Mouse (Mus musculus) adrenal gland, adult 18-20 months (tissue): ENCODE results near the gene Mfap4. TPM values are rescaled to one million over a fixed set of nuclear protein-coding genes. Genes with fewer than 3 reads are reported as not detected.

ENCODE experiments used
- DNase-seq, 2 experiments: peaks; one replicate each; pipeline ENCODE4 v3.0.0; 2021 to 2022; ENCODE audit warnings: low spot score in 2 of 2
- long read RNA-seq, 2 experiments: library from polyadenylated mRNA; stranded (forward); transcript quantifications; one replicate each; pipeline ENCODE4 v2.0.0; 2021
- total RNA-seq, 2 experiments: library from RNA; stranded (reverse); gene quantifications; 1 replicate in 1 of 2; 2 replicates in 1 of 2; pipeline ENCODE4 v1.2.3; 2021

Gene Mfap4
- total RNA-seq = 1 to 10 TPM; 4.8 to 5.6 TPM
- long read RNA-seq, experiment 1 = 0 reads
- long read RNA-seq, experiment 2, partial matches to known transcripts = 0 of 2 reads
- long read RNA-seq, experiment 2, other reads (novel, unspliced or antisense) = 0 of 2 reads

DNA sequence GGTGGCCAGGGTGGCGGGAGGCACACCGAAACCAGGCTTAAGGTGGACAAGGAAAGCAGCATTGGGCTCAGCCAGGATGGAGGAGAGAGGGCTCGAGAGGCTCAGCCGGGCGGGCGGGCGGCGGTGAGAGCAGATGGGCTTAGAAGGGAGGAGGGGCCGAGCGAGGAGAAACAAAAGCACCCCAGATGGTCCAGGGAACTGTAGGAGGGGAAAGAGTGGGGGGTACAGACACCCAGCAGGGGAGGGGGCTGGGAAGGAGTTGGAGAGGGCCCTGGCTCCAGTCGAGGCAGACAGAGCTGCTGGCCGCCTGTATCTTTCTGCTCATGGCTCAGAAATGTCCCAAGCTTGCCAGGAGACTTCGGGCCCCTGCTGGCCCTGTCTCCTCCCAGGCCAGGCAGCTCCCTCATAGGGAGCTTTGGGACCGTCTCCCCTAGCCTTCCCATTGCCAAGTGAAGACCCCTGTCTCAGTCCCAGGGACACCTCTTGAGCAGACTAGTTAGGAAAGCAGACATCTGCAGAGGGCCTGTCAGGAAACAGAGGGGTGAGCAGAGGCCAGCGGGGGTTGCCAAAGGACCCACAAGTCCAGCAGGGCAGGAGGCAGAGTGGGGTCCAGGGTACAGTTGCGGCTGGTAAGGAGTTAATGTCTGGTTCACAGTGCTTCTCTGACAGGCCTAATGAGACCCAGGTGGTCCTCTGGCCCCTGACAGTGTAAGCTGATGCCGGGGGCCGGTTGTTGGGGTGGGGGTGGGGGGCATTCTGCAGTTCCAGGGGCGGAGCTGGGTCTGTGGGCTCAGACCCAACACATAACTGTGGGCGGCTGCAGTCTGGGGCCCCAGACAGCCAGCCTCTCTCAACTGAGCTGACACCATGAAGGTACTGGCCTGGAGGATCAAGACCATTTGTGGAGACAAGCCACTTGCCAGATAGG lies at the start of gene Mfap4:
Gene Mfap4, plus strand, starts transcription at position 819 of the 928 bp plus-strand sequence.
- no peak for DNase-seq

DNA sequence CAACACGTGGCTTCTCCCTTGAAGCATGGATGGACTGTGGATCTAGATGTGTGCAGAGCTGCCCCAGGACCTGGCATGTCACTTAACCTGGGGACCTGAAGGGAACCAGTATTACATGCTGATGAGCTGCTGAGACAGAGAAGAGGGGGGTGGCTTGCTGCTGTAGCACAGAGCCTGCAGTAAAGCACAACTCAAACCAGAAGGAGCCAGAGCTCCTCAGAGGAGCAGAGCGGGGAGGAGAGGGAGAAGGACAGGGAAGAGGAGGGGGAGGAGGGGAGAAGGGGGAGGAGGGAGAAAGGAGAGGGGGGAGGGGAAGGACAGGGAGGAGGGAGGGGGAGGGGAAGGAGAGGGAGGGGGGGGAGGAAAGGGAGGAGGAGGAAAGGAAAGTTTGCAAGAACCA lies 48.9 kb upstream of the Mfap4 start:
- no peak for DNase-seq

DNA sequence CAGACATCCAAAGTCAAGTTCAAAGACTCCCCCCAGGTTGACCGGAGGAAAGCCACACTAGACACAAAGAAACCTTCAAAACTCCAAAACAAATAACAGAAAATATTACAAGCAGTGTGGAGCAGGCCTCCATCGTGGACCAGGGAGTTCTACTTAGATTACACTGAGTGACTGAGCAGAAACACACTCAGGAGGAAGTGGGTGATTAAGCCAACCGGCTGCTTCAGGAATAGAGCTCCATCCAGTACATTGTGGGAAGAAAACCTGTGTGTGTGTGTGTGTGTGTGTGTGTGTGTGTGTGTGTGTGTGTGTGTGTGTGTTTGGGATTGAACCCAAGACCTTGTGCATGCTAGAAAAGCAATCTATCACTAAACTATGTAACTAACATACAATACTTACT lies 46.1 kb upstream of the Mfap4 start:
- no peak for DNase-seq

DNA sequence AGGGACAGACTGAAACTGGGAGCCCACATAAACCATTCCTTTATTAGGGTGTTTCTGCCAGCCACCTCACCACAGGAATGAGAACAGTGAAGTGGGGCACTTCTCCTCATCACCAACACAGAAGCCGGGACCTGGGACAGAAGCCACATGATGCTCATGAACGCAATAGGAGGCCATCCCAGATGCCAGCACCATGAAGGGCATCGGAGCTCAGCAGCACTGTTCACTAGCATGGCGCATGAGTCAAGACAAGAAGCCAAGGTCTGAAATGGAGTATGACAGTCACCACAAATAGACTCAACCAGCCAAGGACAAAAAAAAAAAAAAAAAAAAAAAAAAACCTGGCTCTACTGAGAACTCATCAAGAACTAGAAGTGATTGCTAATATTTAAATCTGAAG lies 44.8 kb upstream of the Mfap4 start:
- no peak for DNase-seq

DNA sequence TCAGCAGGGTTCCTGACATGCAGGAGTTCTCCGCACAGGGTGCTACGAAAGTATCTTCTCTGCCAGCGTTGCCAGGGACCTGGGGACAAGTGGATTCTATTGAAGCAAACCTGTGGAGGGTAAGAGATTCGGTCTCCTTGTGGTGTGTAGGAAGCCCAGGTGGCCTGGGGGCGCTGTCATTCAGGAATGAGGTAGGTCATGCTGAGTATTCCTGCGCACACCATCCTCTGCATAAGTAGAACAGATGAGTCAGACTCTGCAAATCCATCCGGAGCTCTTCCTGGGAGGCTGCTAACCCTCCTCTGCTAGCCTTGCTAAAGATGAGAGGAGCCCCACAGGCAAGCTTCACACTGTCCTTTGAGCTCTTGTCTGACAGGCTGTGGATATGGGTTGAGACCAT lies 43.6 kb upstream of the Mfap4 start:
- DNase-seq = no peak

DNA sequence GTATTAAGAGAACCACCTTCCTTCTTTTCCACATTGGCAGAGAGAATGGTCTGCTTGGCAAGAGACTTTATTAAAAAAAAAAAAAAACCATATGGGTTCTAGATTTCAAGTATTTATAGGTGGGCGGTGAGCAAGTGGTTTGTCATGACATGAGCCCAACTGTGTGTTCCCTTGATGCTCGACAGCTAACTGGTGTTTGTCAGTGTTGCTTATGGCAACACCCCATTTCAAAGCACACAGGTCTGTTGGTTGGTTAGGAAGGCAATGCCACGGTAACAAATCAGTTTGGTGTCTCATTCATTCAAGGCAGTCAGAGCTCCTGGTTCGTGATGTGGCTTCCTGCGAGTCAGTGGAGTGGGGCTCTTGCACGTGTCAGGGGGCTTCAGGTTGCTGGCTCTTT lies 41.4 kb upstream of the Mfap4 start:
- DNase-seq = no peak

DNA sequence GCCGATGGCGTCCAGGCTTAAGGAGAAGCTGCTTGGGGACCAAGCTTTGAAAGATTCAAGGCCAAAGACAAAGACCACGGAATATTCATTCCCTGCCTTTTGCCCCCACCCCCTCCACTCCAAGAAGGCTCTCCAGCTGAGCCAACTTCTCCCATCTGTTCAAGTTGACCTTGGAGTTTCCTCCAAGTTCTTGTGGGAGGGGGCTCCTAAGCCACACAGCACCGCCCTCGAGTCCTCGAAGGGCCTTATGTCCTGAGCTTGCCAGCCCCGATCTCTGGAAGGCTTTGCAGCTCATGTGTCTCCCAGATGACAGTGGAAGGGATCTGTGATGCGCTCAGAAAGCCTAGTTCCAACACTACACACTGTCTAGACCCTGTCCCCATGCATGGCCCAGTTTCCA lies 37.9 kb upstream of the Mfap4 start:
- no peak for DNase-seq

DNA sequence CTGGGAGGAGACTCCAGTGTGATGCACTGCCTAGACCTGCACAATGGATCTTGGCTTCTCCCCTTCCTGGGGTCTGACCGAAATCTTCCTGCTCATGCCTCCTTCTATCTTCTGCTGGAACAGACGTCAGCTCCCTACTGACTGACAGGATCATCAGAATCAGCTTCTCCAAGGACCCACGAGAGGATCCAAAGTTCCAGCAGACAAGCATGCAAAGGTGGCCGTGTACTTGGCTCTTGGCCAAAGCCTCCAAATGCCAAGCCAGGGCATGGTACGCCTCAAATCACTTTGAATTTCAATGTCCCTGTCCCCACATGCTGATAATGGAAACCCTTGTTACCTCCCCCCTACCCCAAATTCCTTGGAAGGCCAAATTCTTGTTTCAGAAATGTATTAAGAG lies 37.2 kb upstream of the Mfap4 start:
- no peak for DNase-seq

DNA sequence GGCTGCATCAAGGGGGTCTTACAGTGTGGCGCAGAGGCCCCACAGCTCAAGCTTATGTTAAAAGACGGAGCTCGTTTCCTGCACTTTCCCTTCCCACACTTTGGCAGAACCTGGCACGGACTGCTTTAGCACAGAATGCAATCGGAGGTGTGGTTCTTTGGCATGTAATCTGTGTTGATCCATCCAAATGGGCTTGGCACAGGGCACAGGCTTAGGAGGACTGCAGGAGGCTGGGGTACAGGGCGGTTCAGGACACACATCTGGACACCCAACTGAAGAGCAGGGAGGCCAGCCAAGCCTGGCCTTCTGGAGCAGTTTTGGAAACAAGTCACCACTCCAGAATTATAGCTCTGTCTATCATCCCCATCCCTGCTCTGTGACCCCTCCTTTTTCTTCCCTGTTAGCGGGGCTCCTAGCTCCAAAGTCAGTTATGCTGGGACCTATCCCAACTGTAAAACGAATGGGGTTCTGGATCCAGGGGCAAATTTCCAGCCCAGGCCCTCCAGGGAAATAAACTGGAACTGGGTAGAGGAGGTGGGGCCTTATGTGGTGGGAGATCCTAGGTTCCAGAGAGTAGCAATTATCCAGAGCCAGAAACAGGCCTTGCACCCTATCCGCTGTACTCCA lies 36.5 kb upstream of the Mfap4 start:
- DNase-seq = no peak

DNA sequence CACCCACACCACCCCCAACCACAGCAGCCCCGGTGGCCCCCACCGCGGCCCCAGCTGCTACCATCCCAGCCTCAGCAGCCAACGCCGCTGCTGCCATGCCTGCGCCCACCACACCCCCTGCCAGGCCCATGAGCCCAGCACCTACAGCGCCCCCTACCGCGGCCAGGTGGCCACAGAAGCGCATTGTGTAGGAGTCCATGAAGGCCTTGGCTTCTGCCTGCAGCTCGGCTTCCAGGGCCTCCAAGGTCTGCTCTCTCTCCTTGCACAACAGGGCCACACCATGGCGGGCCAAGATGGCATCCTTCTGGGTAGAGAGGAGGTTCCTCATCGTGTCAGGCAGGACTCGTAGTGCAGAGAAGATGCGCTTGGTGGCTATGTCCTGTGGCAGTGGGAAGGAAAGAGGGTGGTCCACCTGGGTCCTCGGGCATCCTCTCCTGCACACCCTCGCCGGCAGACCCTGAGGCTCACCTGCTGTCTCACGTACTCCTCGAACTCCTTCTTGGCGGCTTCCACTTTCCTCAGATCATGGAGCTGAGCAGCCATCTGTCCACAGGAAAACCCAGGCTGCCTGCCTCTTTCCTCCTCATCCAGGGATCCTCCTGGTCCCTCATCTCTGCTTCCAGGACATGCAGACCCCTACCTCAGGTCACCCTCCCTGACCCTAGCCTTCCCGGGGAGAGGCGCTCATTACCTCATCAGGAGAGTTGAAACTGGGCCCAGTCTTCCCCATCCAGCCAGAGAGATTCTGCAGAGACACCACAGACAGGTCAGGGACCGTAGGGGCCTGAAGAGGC lies 35.5 kb upstream of the Mfap4 start:
- no peak for DNase-seq

DNA sequence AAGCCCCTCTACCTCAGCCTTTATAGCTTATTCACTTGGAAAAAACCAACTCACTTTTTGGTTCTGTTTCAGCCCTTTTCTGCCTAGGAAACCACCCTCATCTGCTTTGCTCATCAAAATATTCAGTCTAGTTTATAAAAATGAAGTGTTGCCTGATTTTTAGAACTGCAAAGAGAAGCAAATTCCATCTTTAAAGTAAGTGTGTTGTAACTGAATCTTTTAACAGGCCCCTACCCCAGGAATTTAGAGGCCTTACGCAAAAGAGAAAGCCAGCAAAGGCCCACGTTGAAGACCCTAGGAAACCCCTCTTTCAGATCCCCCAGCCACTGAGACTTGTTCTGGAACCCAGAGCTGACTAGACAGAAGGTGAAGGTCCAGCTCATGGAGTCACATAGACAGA lies 21.2 kb upstream of the Mfap4 start:
- DNase-seq = no peak

DNA sequence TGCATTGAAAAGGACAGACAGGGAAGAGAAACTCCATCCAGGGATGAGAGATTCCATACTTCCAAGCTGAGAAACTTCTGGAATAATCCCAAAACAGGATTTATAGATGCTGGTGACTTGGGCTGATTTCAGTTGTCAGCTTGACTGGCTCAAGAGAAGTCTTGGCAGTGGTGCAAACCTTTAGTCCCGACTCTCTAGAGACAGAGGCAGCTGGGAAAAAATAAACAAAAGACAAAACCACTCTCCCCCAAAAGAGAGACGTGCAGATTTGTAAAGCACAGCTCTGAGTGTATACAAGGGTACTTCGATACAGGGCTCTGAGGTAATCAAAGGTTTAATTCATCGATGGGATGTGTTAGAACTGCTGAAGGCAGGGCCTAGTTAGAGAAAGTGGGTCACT lies 19.8 kb upstream of the Mfap4 start:
- DNase-seq = no peak

DNA sequence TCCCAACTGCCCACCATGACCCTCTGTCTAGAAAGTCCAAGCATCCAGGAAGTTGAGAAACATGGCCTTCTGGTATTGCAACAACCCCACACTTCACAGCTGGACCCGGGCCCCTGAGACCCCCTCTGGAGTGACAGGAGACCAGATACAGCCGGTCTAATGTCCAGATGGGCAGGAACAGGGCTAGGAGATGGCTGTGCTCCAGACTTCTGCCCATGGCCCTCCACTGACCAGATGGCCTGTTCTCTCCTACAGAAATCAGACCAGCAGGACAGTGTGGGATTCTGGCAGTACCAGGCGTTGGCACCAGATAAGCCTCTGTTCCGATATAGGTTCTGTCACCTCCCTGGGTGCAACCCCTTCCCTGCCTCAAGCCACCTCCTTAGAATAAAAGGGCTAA lies 16.7 kb upstream of the Mfap4 start:
- no peak for DNase-seq

DNA sequence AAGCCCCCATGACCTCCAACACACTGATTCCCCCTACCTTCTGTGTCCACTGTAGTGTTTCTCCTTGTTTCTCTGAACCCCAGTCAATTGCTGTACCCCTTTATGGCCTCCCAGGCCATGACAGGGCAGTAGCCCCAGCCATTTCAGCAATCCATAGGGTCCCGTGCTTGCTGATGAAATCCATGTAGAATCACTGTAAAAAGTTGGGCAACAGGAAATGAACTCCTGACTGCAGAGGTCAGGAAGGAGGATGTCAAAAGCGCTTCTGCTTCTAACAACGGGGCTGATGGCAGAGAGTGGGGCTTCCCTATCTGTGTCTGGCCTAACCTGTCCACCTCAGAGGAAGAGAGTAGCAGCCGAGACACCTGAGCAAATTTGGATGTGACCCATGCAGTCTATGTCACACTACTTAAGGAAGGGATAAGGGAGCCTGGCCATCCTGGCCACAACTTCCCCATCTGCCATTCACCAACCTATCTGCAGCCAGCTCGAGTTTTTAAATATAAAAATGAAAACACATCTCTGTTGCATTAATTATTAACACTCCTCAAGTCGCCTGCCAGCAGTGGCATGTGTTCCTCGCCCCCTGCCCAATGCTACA lies 15.8 kb upstream of the Mfap4 start:
- no peak for DNase-seq

DNA sequence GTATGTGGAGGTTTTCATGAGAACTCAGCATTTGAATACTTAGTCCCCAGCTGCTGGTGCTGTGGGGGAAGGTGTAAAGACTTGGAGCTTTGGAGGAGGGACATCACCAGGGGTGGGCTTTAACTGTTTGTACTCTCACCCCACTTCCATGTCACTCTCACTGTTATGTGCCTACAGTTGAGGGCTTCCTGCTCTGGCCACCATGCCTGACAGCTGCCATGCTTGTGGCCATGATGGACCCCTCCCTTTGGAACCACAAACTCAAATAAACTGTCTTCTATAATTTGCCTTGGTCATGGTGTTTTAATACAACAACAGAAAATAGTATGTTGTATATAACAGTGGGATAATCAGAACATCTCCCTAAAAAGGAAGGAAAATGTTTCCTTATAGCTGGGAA lies 14.4 kb upstream of the Mfap4 start:
- no peak for DNase-seq

DNA sequence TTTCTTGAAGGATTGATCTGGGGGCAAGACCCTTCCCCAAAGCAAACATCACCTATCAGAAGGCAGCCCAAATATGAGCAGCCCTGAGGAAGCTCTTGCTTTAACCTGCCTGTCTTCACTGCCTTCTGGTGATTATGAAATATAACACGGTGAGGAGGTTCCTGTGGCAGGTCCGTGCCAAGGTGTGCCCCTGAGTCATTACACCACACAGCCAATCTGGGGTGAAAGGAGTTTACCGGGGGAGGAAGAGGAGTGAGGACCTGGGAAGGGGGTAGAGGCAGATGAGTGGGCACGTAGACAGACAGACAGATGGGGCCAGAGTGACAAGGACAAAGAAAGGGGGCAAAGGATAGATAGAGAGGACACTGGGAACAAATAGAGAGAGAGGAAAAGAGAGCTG lies 11.6 kb upstream of the Mfap4 start:
- DNase-seq = no peak

DNA sequence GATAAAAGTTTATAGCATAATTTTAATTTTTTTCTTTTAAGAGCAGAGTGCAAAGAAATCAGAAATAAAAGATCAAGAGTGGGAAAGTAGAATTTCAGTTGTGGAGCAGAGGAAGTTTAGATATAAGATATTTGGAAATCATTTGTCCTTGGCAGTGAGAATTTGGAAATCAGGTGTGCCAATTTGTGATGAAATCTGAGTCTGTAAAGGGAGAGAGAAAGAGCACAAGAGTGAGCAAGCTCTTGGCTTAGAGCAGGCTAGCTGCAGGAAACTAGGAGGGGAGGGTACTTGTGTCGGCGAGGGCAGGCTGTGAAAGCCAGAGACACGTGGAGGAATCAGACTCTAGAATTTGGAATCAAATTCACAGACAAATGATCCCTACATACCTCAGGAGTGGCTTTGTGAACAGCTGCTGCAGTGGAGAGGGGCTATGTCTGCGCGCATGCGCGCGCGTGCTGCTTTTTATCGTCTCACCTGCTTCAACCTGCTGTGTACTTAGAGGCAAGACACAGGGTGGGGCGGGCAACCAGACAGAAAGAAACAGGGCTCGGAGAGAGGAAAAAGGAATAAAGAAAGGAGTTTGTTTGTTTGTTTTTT lies 8.3 kb upstream of the Mfap4 start:
- DNase-seq = no peak

DNA sequence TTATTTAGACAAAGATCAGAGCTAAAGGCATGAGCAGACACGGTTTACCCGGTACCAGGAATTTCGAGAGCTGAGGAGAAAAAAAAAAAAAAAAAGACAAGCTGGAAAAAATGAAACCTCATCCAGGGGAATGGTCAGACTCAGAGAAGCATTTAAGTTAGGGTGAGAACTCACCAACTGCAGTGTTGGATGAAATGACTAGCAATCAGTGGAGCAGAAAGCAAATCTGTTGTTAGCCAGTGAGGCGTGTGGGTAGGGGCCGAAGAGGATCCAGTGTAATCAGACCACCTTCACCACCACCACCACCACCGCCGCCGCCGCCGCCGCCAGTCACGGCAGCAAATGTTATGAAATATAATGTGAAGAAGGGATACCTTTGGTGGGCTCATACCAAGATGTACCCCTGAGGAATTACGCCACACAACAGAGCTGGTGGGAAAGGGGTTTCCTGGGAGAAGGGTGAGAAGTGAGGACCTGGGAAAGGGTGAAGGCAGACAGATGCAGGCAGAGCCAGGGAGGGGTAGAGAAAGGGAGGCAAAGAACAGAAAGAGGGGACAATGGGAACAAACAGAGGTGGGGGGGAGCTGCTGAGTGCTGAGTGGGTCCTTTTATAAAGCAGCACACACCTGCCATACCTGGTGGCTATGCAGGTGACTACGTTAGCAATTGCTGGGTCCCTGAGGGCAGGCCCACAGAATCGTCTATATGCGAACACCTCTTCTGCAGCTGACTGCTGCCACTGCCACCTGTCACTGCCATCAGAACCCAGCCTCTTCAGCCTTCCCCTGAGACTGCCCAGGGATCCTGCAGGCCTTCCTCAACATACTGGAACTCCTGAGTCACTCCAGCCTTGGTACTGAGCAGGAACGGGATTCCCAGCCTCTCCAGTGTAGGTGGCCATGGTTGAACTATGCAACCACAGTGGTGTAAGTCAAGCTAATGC lies 7.4 kb upstream of the Mfap4 start:
- no peak for DNase-seq

DNA sequence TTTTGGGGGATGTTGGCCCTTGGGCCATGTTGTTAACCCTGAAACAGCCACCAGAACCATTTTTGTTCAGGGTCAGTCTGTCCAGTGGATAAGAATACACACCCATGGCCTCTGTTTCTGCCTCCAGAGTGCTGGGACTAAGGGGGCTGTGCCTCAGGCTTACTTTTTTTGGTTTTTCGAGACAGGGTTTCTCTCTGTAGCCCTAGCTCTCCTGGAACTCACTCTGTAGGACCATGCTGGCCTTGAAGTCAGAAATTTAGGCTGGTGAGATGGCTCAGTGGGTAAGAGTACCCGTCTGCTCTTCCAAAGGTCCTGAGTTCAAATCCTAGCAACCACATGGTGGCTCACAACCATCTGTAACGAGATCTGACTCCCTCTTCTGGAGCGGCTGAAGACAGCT lies 6.4 kb upstream of the Mfap4 start:
- DNase-seq = no peak
